Mouse (Mus musculus) midbrain, embryonic 12.5 days (tissue): ENCODE data around the gene Chrna10. TPM values are rescaled to one million over a fixed set of nuclear protein-coding genes. Genes with fewer than 3 reads are reported as not detected.
A peak's percentile ranks its signal among the peaks of the same experiment; 100 is the strongest.

Experiments
- ATAC-seq: fragments of 200-750 bp; cut with Nextera tagmentation; 2 replicates; pipeline ENCODE4 v1.8.0; 2017; ENCODE audit warnings: low read depth, moderate TSS enrichment, moderate library complexity; ENCODE audit not compliant: low FRiP score
- H3K27ac ChIP-seq: fragments of 300-500 bp; sonication (generic); replicated peaks from 2 replicates; pipeline ENCODE4 v1.5.1; 2016; ENCODE audit warnings: mild to moderate bottlenecking
- H3K27me3 ChIP-seq: fragments of 300-500 bp; sonication (generic); 2 replicates; pipeline ENCODE4 v1.6.1; 2016; ENCODE audit warnings: mild to moderate bottlenecking
- H3K36me3 ChIP-seq: fragments of 300-500 bp; sonication (generic); 2 replicates; pipeline ENCODE4 v1.6.1; 2016
- H3K4me1 ChIP-seq: fragments of 300-500 bp; sonication (generic); 2 replicates; pipeline ENCODE4 v1.6.1; 2016
- H3K4me2 ChIP-seq: fragments of 300-500 bp; sonication (generic); replicated peaks from 2 replicates; pipeline ENCODE4 v1.6.1; 2016; ENCODE audit warnings: mild to moderate bottlenecking, moderate library complexity
- H3K4me3 ChIP-seq: fragments of 300-500 bp; sonication (generic); 2 replicates; pipeline ENCODE4 v1.5.1; 2016; ENCODE audit warnings: mild to moderate bottlenecking
- H3K9ac ChIP-seq: fragments of 300-500 bp; sonication (generic); replicated peaks from 2 replicates; pipeline ENCODE4 v1.6.1; 2016; ENCODE audit warnings: mild to moderate bottlenecking, moderate library complexity
- H3K9me3 ChIP-seq: fragments of 300-500 bp; sonication (generic); 2 replicates; pipeline ENCODE4 v1.6.1; 2016; ENCODE audit warnings: mild to moderate bottlenecking
- WGBS: fragments of 180-500 bp; shearing (Covaris S2); methylation state at CpG from one replicate; pipeline ENCODE4 v1.1.7; 2016; 5-methylcytosine and 5-hydroxymethylcytosine counted together
- polyA plus RNA-seq: library from polyadenylated mRNA; unstranded; fragments of >200 nt; fragmentation: Nextera tagmentation; extraction: Ambion mirVana; gene quantifications from 2 replicates; pipeline ENCODE4 v1.2.1, GENCODE M21; 2016

Gene Chrna10
- polyA plus RNA-seq, 1 experiment from 2014 or later, result not detected

- Histone ChIP-seq H3K36me3 (no peaks in the 10 kb centered on the region), H3K9ac (no peak overlapping the region), H3K4me1 (peaks cover 26% of the 10 kb centered on the region), H3K4me3 (no peak overlapping the region), H3K27me3 (0 out of 2 replicates have a peak, but pooled peaks cover 8% of the 10 kb centered on the region), H3K9me3 (no peaks in the 10 kb centered on the region), H3K27ac (no peak overlapping the region), H3K4me2 (no peak overlapping the region)
- no peak for ATAC-seq
- 82% methylated on average over 5 of the region's 5 CpGs for WGBS
Measured at GRCm38 (mm10) chr7:102104126-102104525, 12.5 kb downstream of the Chrna10 start.

DNA sequence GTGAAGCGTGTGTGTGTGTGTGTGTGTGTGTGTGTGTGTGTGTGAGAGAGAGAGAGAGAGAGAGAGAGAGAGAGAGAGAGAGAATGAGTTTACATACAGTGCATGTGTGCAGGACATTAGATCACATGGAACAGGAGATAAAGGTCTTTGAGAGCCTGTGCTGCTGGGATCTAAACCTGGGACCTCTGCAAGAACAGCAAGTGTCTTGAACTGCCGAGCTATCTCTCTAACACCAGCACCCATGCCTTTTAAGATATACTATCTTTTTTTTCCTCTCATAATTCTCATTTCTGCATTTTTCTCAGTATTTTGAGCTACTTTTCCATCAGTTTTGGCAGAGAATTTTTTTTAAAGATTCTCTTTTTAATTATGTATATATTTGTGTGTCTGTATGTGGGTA lies 13.1 kb downstream of the Chrna10 start:
- H3K4me1 ChIP-seq, result peaks cover 26% of the 10 kb centered on the region
- ATAC-seq, result no peak
- 89% methylated on average over 2 of the region's 2 CpGs for WGBS
- H3K27me3 ChIP-seq, result 0 out of 2 replicates have a peak, but pooled peaks cover 14% of the 10 kb centered on the region
- no peak overlapping the region for H3K9ac ChIP-seq
- no peak overlapping the region for H3K27ac ChIP-seq
- H3K36me3 ChIP-seq, result no peaks in the 10 kb centered on the region
- H3K9me3 ChIP-seq, result no peaks in the 10 kb centered on the region
- no peak overlapping the region for H3K4me2 ChIP-seq
- H3K4me3 ChIP-seq, result no peak overlapping the region

GRCm38 (mm10) chr7:102102696-102103095 lies 13.9 kb downstream of the Chrna10 start:
- Histone ChIP-seq H3K36me3 (no peaks in the 10 kb centered on the region), H3K4me3 (no peak overlapping the region), H3K4me1 (peaks cover 26% of the 10 kb centered on the region), H3K4me2 (no peak overlapping the region), H3K27me3 (0 out of 2 replicates have a peak, but pooled peaks cover 17% of the 10 kb centered on the region), H3K9me3 (no peaks in the 10 kb centered on the region), H3K27ac (no peak overlapping the region), H3K9ac (no peak overlapping the region)
- ATAC-seq, result no peak
- WGBS, result 43% methylated on average over 6 of the region's 6 CpGs

GRCm38 (mm10) chr7:102102241-102102640 lies 14.4 kb downstream of the Chrna10 start:
- ATAC-seq, result no peak
- H3K4me3 ChIP-seq, result no peak overlapping the region
- no peak overlapping the region for H3K9ac ChIP-seq
- no peak overlapping the region for H3K4me2 ChIP-seq
- 51% methylated on average over 8 of the region's 8 CpGs for WGBS
- no peak overlapping the region for H3K27ac ChIP-seq
- H3K36me3 ChIP-seq, result no peaks in the 10 kb centered on the region
- no peaks in the 10 kb centered on the region for H3K9me3 ChIP-seq
- H3K27me3 ChIP-seq, result 0 out of 2 replicates have a peak, but pooled peaks cover 17% of the 10 kb centered on the region
- peaks cover 26% of the 10 kb centered on the region for H3K4me1 ChIP-seq

- no peak for ATAC-seq
- H3K4me2 ChIP-seq, result no peak within 1 kb of the TSS
Measured at GRCm38 (mm10) chr7:102101487-102101886, 15.1 kb downstream of the Chrna10 start, which contains the start of gene Art1. Gene Art1, plus strand, starts transcription at chr7:102101743.

DNA sequence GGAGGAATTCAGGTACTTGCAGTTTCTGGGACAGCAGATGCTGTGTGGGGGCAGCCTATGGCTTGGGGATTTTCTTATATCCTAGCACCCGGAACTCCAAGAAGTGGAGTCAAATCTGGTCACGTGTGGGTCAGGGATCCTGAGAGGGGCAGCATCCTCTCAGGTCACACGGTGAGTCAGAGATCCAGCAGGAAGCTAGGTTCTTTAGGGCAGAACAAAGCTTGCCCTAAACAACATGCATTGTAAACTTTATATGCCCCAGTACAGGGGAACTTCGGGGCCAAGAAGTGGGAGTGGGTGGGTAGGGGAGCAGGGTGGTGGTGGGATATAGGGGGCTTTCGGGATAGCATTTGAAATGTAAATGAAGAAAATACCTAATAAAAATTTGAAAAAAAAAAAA lies 15.8 kb downstream of the Chrna10 start:
- Histone ChIP-seq H3K4me3 (no peak overlapping the region), H3K27ac (no peak overlapping the region), H3K9me3 (no peaks in the 10 kb centered on the region), H3K9ac (no peak overlapping the region), H3K4me2 (no peak overlapping the region), H3K27me3 (0 out of 2 replicates have a peak, but pooled peaks cover 17% of the 10 kb centered on the region), H3K4me1 (peaks cover 20% of the 10 kb centered on the region), H3K36me3 (no peaks in the 10 kb centered on the region)
- ATAC-seq, result no peak
- 64% methylated on average over 5 of the region's 5 CpGs for WGBS

More at GRCm38 (mm10) chr7:102101487-102101886, 15.1 kb downstream of the Chrna10 start, which contains the start of gene Art1:
- 36% methylated on average over 5 of the region's 5 CpGs for WGBS
- Histone ChIP-seq H3K4me3 (no peak within 1 kb of the TSS), H3K4me1 (peaks cover 20% of the 10 kb centered on the region), H3K9me3 (no peaks in the 10 kb centered on the region), H3K36me3 (no peaks in the 10 kb centered on the region), H3K27ac (no peak within 1 kb of the TSS), H3K9ac (no peak within 1 kb of the TSS), H3K27me3 (0 out of 2 replicates have a peak, but pooled peaks cover 17% of the 10 kb centered on the region)

- H3K4me1 ChIP-seq, result peaks cover 20% of the 10 kb centered on the region
- peak overlapping the region; percentile 43 for H3K4me2 ChIP-seq
- WGBS, result 5% methylated on average over 30 of the region's 30 CpGs
- peak; percentile 66 for ATAC-seq
- no peaks in the 10 kb centered on the region for H3K9me3 ChIP-seq
- H3K36me3 ChIP-seq, result no peaks in the 10 kb centered on the region
- 0 out of 2 replicates have a peak, but pooled peaks cover 17% of the 10 kb centered on the region for H3K27me3 ChIP-seq
- H3K9ac ChIP-seq, result no peak overlapping the region
- H3K4me3 ChIP-seq, result peak overlapping the region; percentile 22; the same call in 1 of the 2 replicates
- no peak overlapping the region for H3K27ac ChIP-seq
Measured at GRCm38 (mm10) chr7:102099760-102100661, 16.6 kb downstream of the Chrna10 start.

GRCm38 (mm10) chr7:102087336-102087735 lies 29.3 kb downstream of the Chrna10 start:
- ATAC-seq, result no peak
- Histone ChIP-seq H3K9me3 (no peaks in the 10 kb centered on the region), H3K27ac (no peak overlapping the region), H3K9ac (no peak overlapping the region), H3K27me3 (no peaks in the 10 kb centered on the region), H3K4me2 (no peak overlapping the region), H3K36me3 (peaks cover 44% of the 10 kb centered on the region), H3K4me1 (no peaks in the 10 kb centered on the region), H3K4me3 (no peak overlapping the region)
- 93% methylated on average over 4 of the region's 4 CpGs for WGBS

DNA sequence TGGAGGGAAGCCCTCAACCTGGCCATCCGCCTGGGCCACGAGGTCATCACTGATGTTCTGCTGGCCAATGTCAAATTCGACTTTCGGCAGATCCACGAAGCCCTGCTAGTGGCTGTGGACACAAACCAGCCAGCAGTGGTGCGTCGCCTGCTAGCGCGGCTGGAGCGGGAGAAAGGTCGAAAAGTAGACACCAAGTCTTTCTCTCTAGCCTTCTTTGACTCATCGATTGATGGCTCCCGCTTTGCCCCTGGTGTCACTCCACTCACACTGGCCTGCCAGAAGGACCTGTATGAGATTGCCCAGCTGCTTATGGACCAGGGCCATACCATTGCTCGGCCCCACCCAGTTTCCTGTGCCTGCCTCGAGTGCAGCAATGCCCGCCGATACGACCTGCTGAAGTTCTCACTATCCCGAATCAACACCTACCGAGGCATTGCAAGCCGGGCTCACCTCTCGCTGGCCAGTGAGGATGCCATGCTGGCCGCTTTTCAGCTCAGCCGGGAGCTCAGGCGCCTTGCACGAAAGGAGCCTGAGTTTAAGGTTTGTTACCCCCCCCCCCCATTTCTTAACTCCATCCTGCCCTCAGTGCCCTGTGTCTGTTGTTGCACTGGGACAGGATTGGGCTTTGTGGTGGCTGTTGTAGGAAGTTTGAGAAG lies 32.5 kb downstream of the Chrna10 start:
- H3K27ac ChIP-seq, result no peak overlapping the region
- no peak for ATAC-seq
- H3K36me3 ChIP-seq, result peaks cover 65% of the 10 kb centered on the region
- H3K4me2 ChIP-seq, result no peak overlapping the region
- no peaks in the 10 kb centered on the region for H3K9me3 ChIP-seq
- H3K27me3 ChIP-seq, result no peaks in the 10 kb centered on the region
- H3K4me1 ChIP-seq, result no peaks in the 10 kb centered on the region
- H3K4me3 ChIP-seq, result no peak overlapping the region
- no peak overlapping the region for H3K9ac ChIP-seq
- 93% methylated on average over 26 of the region's 26 CpGs for WGBS

DNA sequence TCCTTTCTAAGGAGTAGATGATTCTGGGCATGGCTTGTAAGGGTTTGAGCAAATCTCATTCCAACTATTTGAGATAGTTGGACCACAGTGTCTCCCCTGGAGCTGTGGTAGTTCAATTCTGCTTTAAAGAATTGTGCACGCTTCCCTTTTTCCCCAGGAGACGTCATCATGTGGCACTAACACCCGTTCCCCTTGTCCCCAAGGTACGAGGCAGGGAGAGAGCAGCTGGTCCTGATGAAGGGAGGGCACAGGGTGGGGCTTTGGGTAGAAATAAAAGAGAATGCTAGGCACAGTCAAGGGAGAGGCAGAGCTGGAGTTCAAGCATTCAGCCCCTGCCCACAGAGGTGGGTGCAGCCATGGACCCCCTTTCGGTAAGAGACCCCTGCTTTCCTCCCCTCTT lies 33.8 kb downstream of the Chrna10 start, which contains the start of gene Trpc2:
TSS of gene Trpc2 (plus strand) at position 301 of the 400 bp plus-strand sequence.
- no peak within 1 kb of the TSS for H3K27ac ChIP-seq
- H3K9ac ChIP-seq, result no peak within 1 kb of the TSS
- no peak for ATAC-seq
- H3K36me3 ChIP-seq, result peaks cover 71% of the 10 kb centered on the region
- no peaks in the 10 kb centered on the region for H3K9me3 ChIP-seq
- no peak within 1 kb of the TSS for H3K4me3 ChIP-seq
- no peaks in the 10 kb centered on the region for H3K4me1 ChIP-seq
- WGBS, result 86% methylated on average over 5 of the region's 5 CpGs
- H3K27me3 ChIP-seq, result no peaks in the 10 kb centered on the region
- H3K4me2 ChIP-seq, result no peak within 1 kb of the TSS

DNA sequence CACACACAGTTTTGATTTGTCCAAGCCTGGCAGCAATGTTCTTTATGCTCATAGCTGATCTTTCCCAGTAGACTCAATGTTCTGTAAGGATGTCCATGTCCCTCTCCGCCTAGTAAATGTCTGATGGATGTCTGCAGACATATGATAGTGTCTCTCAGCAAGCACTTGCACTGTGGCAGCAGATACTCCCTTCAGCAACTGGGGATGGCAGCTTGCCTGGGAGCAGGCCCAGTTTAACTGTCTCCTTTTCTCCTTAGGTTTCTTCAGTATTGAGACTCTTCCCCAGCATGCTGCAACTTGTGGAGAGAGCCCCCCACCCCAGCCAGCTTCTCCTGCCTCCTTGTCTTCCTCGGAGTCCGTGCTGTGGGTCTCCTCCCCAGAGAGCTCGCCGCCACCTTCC lies 34.8 kb downstream of the Chrna10 start:
- no peak overlapping the region for H3K4me3 ChIP-seq
- H3K27me3 ChIP-seq, result no peaks in the 10 kb centered on the region
- no peak for ATAC-seq
- H3K4me1 ChIP-seq, result no peaks in the 10 kb centered on the region
- H3K9me3 ChIP-seq, result no peaks in the 10 kb centered on the region
- no peak overlapping the region for H3K9ac ChIP-seq
- H3K36me3 ChIP-seq, result peaks cover 81% of the 10 kb centered on the region
- no peak overlapping the region for H3K4me2 ChIP-seq
- 92% methylated on average over 5 of the region's 5 CpGs for WGBS
- H3K27ac ChIP-seq, result no peak overlapping the region

GRCm38 (mm10) chr7:102080311-102080710 lies 36.3 kb downstream of the Chrna10 start:
- 96% methylated on average over 8 of the region's 8 CpGs for WGBS
- H3K27ac ChIP-seq, result no peak overlapping the region
- H3K27me3 ChIP-seq, result no peaks in the 10 kb centered on the region
- no peak for ATAC-seq
- no peaks in the 10 kb centered on the region for H3K9me3 ChIP-seq
- H3K36me3 ChIP-seq, result peaks cover 83% of the 10 kb centered on the region
- no peak overlapping the region for H3K4me2 ChIP-seq
- no peak overlapping the region for H3K9ac ChIP-seq
- no peak overlapping the region for H3K4me3 ChIP-seq
- H3K4me1 ChIP-seq, result no peaks in the 10 kb centered on the region
